Mouse (Mus musculus): Measurements from ENCODE around the gene Gm6034. TPM values are rescaled to one million over a fixed set of nuclear protein-coding genes. Genes with fewer than 3 reads are reported as not detected.
"Not testable (repeated sequence)": the region's sequence is repeated elsewhere in the genome, so short reads cannot be mapped to it uniquely, and the experiment has no call there.

Gene Gm6034
- total and polyA plus RNA-seq, 3 experiments = not detected

GRCm38 (mm10) chr17:36042055-36042454 is 706 bp upstream of the Gm6034 start:
- Histone ChIP-seq H3K4me3 (peak overlapping the region; percentile 60), H3K27ac (peak overlapping the region; percentile 71), H3K9ac (ENCODE audit: low read depth, low read length) (peak overlapping the region; percentile 77)
- WGBS = under 1% methylated on average over 19 of the region's 19 CpGs
- H3K36me3 ChIP-seq (ENCODE audit: control insufficient read depth, insufficient read depth, low read length); H3K79me2 ChIP-seq (replicated peaks; ENCODE audit: control insufficient read depth, insufficient read depth, low read length); H3K27me3 ChIP-seq (ENCODE audit: control insufficient read depth, insufficient read depth, low read length); H3K4me1 ChIP-seq (ENCODE audit: control insufficient read depth, insufficient read depth, low read length): not testable (repeated sequence)
- intact Hi-C loops (cut with DNase I) = loop anchor here (10.0 kb wide), 1 partner anchor 217 kb away; the partner anchor contains the start of genes Flot1 and Ier3
- peak; percentile 30 to 48 for DNase-seq
- TF ChIP-seq CTCF (IDR thresholded peaks at IDR 0.05) = peak; percentile 15; the same call in 1 of the 2 replicates

GRCm38 (mm10) chr17:36043286-36043685 is 525 bp downstream of the Gm6034 start:
- WGBS = 60% methylated on average over 3 of the region's 3 CpGs
- Histone ChIP-seq H3K36me3 (ENCODE audit: control insufficient read depth, insufficient read depth, low read length) (no peaks in the 10 kb centered on the region), H3K27ac (peak overlapping the region; percentile 85), H3K4me3 (peak overlapping the region; percentile 60), H3K9ac (ENCODE audit: low read depth, low read length) (peak overlapping the region; percentile 57), H3K27me3 (ENCODE audit: control insufficient read depth, insufficient read depth, low read length) (no peaks in the 10 kb centered on the region), H3K79me2 (replicated peaks; ENCODE audit: control insufficient read depth, insufficient read depth, low read length) (no peaks in the 10 kb centered on the region), H3K4me1 (ENCODE audit: control insufficient read depth, insufficient read depth, low read length) (peaks cover 6% of the 10 kb centered on the region)
- no peak for TF ChIP-seq EP300 (IDR thresholded peaks at IDR 0.05; ENCODE audit: insufficient read depth, low read depth, low read length)
- no peak for TF ChIP-seq POLR2A (IDR thresholded peaks at IDR 0.05; ENCODE audit: insufficient read depth, low read depth, low read length)
- no peak for TF ChIP-seq CTCF (IDR thresholded peaks at IDR 0.05)
- intact Hi-C loops (cut with DNase I) = loop anchor here (10.0 kb wide), 1 partner anchor 218 kb away; the partner anchor contains the start of genes Flot1 and Ier3
- DNase-seq = no peak

- H3K9ac ChIP-seq (ENCODE audit: low read depth, low read length); H3K27ac ChIP-seq; H3K27me3 ChIP-seq (ENCODE audit: control insufficient read depth, insufficient read depth, low read length); H3K36me3 ChIP-seq (ENCODE audit: control insufficient read depth, insufficient read depth, low read length); H3K4me3 ChIP-seq; intact Hi-C loops (cut with DNase I); H3K4me1 ChIP-seq (ENCODE audit: control insufficient read depth, insufficient read depth, low read length); H3K79me2 ChIP-seq (replicated peaks; ENCODE audit: control insufficient read depth, insufficient read depth, low read length); DNase-seq: not testable (repeated sequence)
- WGBS = 86% methylated on average over 25 of the region's 25 CpGs
These were observed 15.2 kb downstream of the Gm6034 start for GRCm38 (mm10) chr17:36057927-36058326.

- DNase-seq; H3K27me3 ChIP-seq (ENCODE audit: control insufficient read depth, insufficient read depth, low read length); intact Hi-C loops (cut with DNase I); H3K4me3 ChIP-seq; H3K79me2 ChIP-seq (replicated peaks; ENCODE audit: control insufficient read depth, insufficient read depth, low read length); H3K9ac ChIP-seq (ENCODE audit: low read depth, low read length); H3K36me3 ChIP-seq (ENCODE audit: control insufficient read depth, insufficient read depth, low read length); H3K27ac ChIP-seq; H3K4me1 ChIP-seq (ENCODE audit: control insufficient read depth, insufficient read depth, low read length): not testable (repeated sequence)
- 53% methylated on average over 1 of the region's 1 CpGs for WGBS
These were observed 15.6 kb downstream of the Gm6034 start, which contains the start of gene Gm11127 for GRCm38 (mm10) chr17:36058362-36058761. Gm11127 (minus strand) TSS chr17:36058371.

GRCm38 (mm10) chr17:36060829-36061228 is 18.1 kb downstream of the Gm6034 start:
- no peaks in the 10 kb centered on the region for H3K27me3 ChIP-seq (ENCODE audit: control insufficient read depth, insufficient read depth, low read length)
- no peaks in the 10 kb centered on the region for H3K4me1 ChIP-seq (ENCODE audit: control insufficient read depth, insufficient read depth, low read length)
- H3K9ac ChIP-seq (ENCODE audit: low read depth, low read length) = no peak overlapping the region
- no peaks in the 10 kb centered on the region for H3K36me3 ChIP-seq (ENCODE audit: control insufficient read depth, insufficient read depth, low read length)
- intact Hi-C loops (cut with DNase I) = loop anchor here (10.0 kb wide), 3 partner anchors 74 to 134 kb away; partner anchors contain the start of gene H2-T3
- WGBS = 12% methylated on average over 2 of the region's 2 CpGs
- no peaks in the 10 kb centered on the region for H3K79me2 ChIP-seq (replicated peaks; ENCODE audit: control insufficient read depth, insufficient read depth, low read length)
- no peak for TF ChIP-seq POLR2A (IDR thresholded peaks at IDR 0.05; ENCODE audit: insufficient read depth, low read depth, low read length)
- 0 out of 2 replicates have a peak, but pooled peaks have one; percentile 35 for TF ChIP-seq EP300 (IDR thresholded peaks at IDR 0.05; ENCODE audit: insufficient read depth, low read depth, low read length)
- TF ChIP-seq CTCF (IDR thresholded peaks at IDR 0.05) = peak; percentile 89
- DNase-seq = peak; percentile 80 to 81
- H3K27ac ChIP-seq = no peak overlapping the region
- no peak overlapping the region for H3K4me3 ChIP-seq

- not testable (repeated sequence) for H3K27me3 ChIP-seq (ENCODE audit: control insufficient read depth, insufficient read depth, low read length); DNase-seq; H3K9ac ChIP-seq (ENCODE audit: low read depth, low read length); H3K4me3 ChIP-seq; H3K4me1 ChIP-seq (ENCODE audit: control insufficient read depth, insufficient read depth, low read length); H3K27ac ChIP-seq; H3K79me2 ChIP-seq (replicated peaks; ENCODE audit: control insufficient read depth, insufficient read depth, low read length); H3K36me3 ChIP-seq (ENCODE audit: control insufficient read depth, insufficient read depth, low read length)
- intact Hi-C loops (cut with DNase I) = loop anchor here (5.0 kb wide), 1 partner anchor 105 kb away; no protein-coding TSS in a partner anchor
These were observed 39.1 kb downstream of the Gm6034 start for GRCm38 (mm10) chr17:36081901-36082300.

GRCm38 (mm10) chr17:36082519-36083232 is 39.9 kb downstream of the Gm6034 start:
- 29% methylated on average over 6 of the region's 6 CpGs for WGBS
- H3K27ac ChIP-seq; H3K36me3 ChIP-seq (ENCODE audit: control insufficient read depth, insufficient read depth, low read length); DNase-seq; H3K4me1 ChIP-seq (ENCODE audit: control insufficient read depth, insufficient read depth, low read length); H3K27me3 ChIP-seq (ENCODE audit: control insufficient read depth, insufficient read depth, low read length); H3K9ac ChIP-seq (ENCODE audit: low read depth, low read length); H3K79me2 ChIP-seq (replicated peaks; ENCODE audit: control insufficient read depth, insufficient read depth, low read length): not testable (repeated sequence)
- H3K4me3 ChIP-seq = peak overlapping the region; percentile 54; the same call in 1 of the 2 replicates
- intact Hi-C loops (cut with DNase I) = loop anchor here (5.0 kb wide), 1 partner anchor 105 kb away; no protein-coding TSS in a partner anchor
